Mouse (Mus musculus) liver, adult 2 months (tissue): ENCODE measurements around the gene 3110082J24Rik.

ENCODE experiments used
- CTCF ChIP-seq: fragments of 200-500 bp; IDR thresholded peaks from 2 replicates; pipeline ENCODE4 v1.5.1; 2011; ENCODE audit warnings: low read depth, low read length, control low read depth
- POLR2A ChIP-seq: fragments of 200-500 bp; IDR thresholded peaks from 2 replicates; pipeline ENCODE4 v1.6.1; 2011; ENCODE audit warnings: low read length, control low read depth; ENCODE audit not compliant: insufficient read depth; ENCODE audit errors: extremely low read depth

DNA sequence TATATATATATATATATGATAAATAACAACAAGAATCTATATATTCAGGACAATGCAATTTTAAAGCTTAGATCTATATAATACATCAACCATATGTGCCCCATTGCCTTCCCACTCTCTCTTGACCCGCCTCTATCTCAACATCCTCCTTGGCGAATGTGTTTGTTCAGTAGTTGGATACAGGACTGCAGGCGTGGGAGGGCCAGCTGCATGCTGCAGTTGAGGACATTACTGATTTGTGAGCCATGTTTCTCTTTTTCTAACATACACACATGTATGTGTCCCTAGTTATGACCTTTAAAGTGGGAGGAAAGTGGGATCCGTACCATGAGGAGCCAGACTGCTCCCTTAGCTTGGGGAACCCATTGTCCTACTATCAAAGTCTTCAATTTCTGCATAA, 25.4 kb upstream of the 3110082J24Rik start:
- TF ChIP-seq CTCF: no peak
- TF ChIP-seq POLR2A: no peak
